Mouse (Mus musculus): ENCODE results near the gene Cebpb. TPM values are rescaled to one million over a fixed set of nuclear protein-coding genes. Genes with fewer than 3 reads are reported as not detected.
A peak's percentile ranks its signal among the peaks of the same experiment; 100 is the strongest.

The Cebpb gene
- total and polyA plus RNA-seq, 3 experiments = 9.9 to 10.7 TPM; not detected in 1

DNA sequence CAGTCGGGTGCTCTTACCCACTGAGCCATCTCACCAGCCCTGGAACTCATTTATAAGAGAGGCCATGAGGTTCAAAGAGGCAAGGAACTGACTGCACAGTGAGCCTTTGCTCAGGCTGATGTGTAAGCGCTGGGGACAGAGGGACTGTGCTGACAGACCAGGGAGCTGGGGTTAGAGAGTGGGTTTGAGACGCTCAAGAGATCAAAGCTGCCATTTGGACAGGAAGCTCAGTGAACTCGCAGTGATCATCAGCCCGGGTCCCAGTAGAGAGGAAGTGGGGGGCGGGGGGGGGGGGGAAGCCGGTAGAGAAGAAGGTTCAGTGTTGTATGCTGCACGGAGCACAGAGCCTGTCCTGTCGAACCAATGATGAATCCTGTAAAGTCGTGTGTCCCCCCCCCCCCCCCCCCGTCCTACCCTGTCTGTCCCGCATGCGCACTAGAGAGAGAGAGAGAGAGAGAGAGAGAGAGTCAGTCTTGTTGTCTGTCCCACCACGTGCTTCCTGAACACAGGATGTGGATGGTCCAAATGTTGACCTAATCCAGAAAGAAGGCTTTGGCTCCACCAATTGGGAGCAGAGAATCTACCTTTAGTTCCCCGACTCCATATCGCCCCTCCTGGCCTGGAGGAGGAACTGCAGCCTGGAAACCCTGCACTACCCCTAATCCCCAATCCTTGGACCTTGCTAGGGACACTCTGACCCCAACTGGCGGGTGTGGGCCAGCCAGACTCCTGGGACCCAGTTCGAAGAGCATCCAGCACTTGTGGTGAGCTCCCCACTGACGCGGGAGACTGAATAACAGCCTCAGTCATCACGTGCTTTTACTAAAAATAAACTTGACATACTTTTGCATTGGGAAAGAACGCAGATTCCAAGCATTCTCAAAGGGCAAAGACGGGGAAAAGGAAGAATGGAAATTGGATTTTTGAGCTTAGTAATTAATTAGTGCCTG, 24.4 kb downstream of the Cebpb start:
- no peak overlapping the region for H3K4me3 ChIP-seq (ENCODE audit: control insufficient read depth in 1 of 2, insufficient read depth in 1 of 2, low read depth in 2 of 2, low read length in 2 of 2)
- no peak for TF ChIP-seq ZMIZ1 (IDR thresholded peaks at IDR 0.05; ENCODE audit: low read depth, low read length)
- no peak for TF ChIP-seq E2F4 (IDR thresholded peaks at IDR 0.05; ENCODE audit: borderline replicate concordance, low read depth, low read length)
- peak; percentile 48 to 73 (median 48) for TF ChIP-seq CTCF (IDR thresholded peaks at IDR 0.05 in 2 of 3, conservative IDR thresholded peaks at IDR 0.05 in 1 of 3; ENCODE audit: control insufficient read depth in 1 of 3, insufficient read depth in 1 of 3, low read depth in 2 of 3, low read length in 3 of 3, poor library complexity in 1 of 3, severe bottlenecking in 1 of 3)

DNA sequence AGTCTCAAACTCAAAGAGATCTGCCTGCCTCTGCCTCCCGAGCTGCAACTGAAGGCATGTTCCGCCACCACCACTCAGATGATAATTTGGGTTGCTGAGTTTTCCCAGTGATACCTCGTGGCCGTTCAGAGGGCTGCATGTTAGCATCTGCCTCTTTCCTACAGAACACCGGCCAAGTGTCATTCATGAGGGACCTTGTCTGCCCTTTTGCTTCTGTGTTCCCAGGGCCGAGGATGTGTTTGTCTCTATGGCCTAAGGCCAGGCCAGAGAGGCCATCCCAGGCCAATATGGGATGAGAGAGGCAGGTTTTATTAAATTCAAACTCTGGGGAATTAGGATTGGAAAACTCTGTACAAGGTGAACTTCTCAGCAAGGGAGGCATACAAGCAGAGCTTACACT, 25.6 kb downstream of the Cebpb start:
- Histone ChIP-seq H3K79me2 (ENCODE audit: control insufficient read depth, insufficient read depth, low read length, poor library complexity) (no peaks in the 10 kb centered on the region), H3K4me1 (ENCODE audit: control insufficient read depth in 1 of 2, insufficient read depth in 2 of 2, low read length in 2 of 2) (peaks cover 0 to 7% of the 10 kb centered on the region in 2 experiments; a peak in 1 of 4 replicates), H3K27me3 (ENCODE audit: control insufficient read depth in 1 of 2, insufficient read depth in 2 of 2, low read length in 2 of 2) (no peaks in the 10 kb centered on the region; a peak in 1 of 4 replicates), H3K4me3 (ENCODE audit: control insufficient read depth in 1 of 2, insufficient read depth in 1 of 2, low read depth in 2 of 2, low read length in 2 of 2) (no peak overlapping the region), H3K36me3 (ENCODE audit: control insufficient read depth in 1 of 2, insufficient read depth in 2 of 2, low read length in 2 of 2) (no peaks in the 10 kb centered on the region), H3K9me3 (replicated peaks; ENCODE audit: insufficient read depth, low read length) (no peaks in the 10 kb centered on the region), H3K9ac (ENCODE audit: control insufficient read depth, low read depth, low read length, poor library complexity, severe bottlenecking) (no peak overlapping the region), H3K27ac (ENCODE audit: control insufficient read depth, low read depth, low read length) (no peak overlapping the region)
- TF ChIP-seq SMC3 (IDR thresholded peaks at IDR 0.05; ENCODE audit: low read depth, low read length) (no peak), CHD1 (IDR thresholded peaks at IDR 0.05; ENCODE audit: low read depth, low read length) (no peak), SIN3A (IDR thresholded peaks at IDR 0.05; ENCODE audit: low read length) (no peak), ETS1 (IDR thresholded peaks at IDR 0.05; ENCODE audit: low read depth, low read length) (no peak), BHLHE40 (IDR thresholded peaks at IDR 0.05; ENCODE audit: borderline replicate concordance, low read depth, low read length) (no peak), EP300 (IDR thresholded peaks at IDR 0.05; ENCODE audit: low read depth in 1 of 2, low read length in 2 of 2) (no peak), CHD2 (IDR thresholded peaks at IDR 0.05; ENCODE audit: low read length) (no peak), MEF2A (IDR thresholded peaks at IDR 0.05; ENCODE audit: extremely low read depth, insufficient replicate concordance, low read depth, low read length, poor library complexity, severe bottlenecking) (no peak), TCF12 (IDR thresholded peaks at IDR 0.05; ENCODE audit: low read depth, low read length) (no peak), USF2 (IDR thresholded peaks at IDR 0.05; ENCODE audit: borderline replicate concordance in 1 of 2, insufficient read depth in 1 of 2, low read depth in 1 of 2, low read length in 2 of 2) (no peak), KAT2A (conservative IDR thresholded peaks at IDR 0.05; ENCODE audit: low read depth, low read length) (no peak)
- DNase-seq (ENCODE audit: low read depth, low spot score) = no peak

More for the DNA sequence above, 24.4 kb downstream of the Cebpb start:
- Histone ChIP-seq H3K4me1 (ENCODE audit: control insufficient read depth in 1 of 2, insufficient read depth in 2 of 2, low read length in 2 of 2) (peaks cover 0 to 7% of the 10 kb centered on the region in 2 experiments; a peak in 1 of 4 replicates), H3K36me3 (ENCODE audit: control insufficient read depth in 1 of 2, insufficient read depth in 2 of 2, low read length in 2 of 2) (no peaks in the 10 kb centered on the region), H3K27ac (ENCODE audit: control insufficient read depth, low read depth, low read length) (no peak overlapping the region), H3K79me2 (ENCODE audit: control insufficient read depth, insufficient read depth, low read length, poor library complexity) (no peaks in the 10 kb centered on the region), H3K9me3 (replicated peaks; ENCODE audit: insufficient read depth, low read length) (no peaks in the 10 kb centered on the region), H3K9ac (ENCODE audit: control insufficient read depth, low read depth, low read length, poor library complexity, severe bottlenecking) (no peak overlapping the region), H3K27me3 (ENCODE audit: control insufficient read depth in 1 of 2, insufficient read depth in 2 of 2, low read length in 2 of 2) (no peaks in the 10 kb centered on the region; a peak in 2 of 4 replicates)
- DNase-seq (ENCODE audit: low read depth, low spot score) = no peak

Measured in MEL (cell line).